Mouse (Mus musculus) monocyte, adult 5-6 weeks (primary cell): ENCODE measurements around the gene Itk. TPM values are rescaled to one million over a fixed set of nuclear protein-coding genes. Genes with fewer than 3 reads are reported as not detected.

ENCODE experiments used
- ATAC-seq: fragments of 153-309, 156-312 bp; replicated peaks from 2 replicates; pipeline ENCODE4 v1.8.0; 2017; ENCODE audit warnings: mild to moderate bottlenecking; ENCODE audit not compliant: low TSS enrichment, insufficient number of reproducible peaks, severe bottlenecking, poor library complexity, low FRiP score
- total RNA-seq: library from RNA; stranded (forward); fragments of 200-1000, 200-491, 200-594 nt; gene quantifications from 3 replicates; pipeline ENCODE4 v1.2.3, GENCODE M21; 2017

Gene Itk
- total RNA-seq, 1 experiment from 2014 or later, result 25.2 TPM

DNA sequence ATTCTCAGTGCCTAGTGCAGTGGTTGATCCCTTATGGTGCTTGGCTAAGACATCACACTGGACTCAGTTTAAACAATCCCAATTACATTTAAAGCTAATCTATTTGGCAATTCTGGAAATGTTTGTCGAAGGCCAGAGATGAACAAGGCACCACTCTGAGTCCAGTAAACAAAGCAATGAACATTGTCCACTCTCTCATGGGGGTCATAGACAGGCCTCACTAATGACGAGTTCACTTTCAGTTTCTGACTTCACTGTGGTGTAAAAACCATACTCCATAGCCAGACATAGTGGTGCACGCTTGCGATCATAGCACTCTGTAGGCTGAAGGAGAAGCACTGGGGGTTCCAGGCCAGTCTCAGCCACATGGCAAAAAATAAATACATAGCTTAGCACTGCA lies 18.9 kb downstream of the Itk start:
- ATAC-seq, result 0 out of 2 replicates have a peak, but pooled peaks have one; percentile 18

DNA sequence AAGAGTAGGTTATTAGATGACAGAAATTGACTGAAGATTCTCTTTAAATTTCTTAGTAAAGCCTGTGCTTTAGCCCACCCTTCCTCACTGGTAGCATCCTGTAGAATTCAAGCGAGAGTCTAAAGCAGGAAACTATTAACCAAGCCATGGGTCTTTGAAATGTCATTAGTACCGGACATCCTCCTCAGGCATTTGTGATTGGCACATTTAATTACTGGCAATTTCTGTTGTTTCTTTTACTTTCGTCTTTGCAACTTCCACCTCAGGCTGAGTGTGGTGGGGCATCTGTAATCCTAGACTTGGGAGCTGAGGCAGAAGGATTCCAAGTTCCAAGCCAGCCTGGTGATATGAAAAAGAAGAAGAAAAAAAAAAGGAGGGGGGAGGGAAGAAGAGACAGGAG lies 23.0 kb downstream of the Itk start:
- ATAC-seq, result peak; percentile 55; the same call in 1 of the 2 replicates

DNA sequence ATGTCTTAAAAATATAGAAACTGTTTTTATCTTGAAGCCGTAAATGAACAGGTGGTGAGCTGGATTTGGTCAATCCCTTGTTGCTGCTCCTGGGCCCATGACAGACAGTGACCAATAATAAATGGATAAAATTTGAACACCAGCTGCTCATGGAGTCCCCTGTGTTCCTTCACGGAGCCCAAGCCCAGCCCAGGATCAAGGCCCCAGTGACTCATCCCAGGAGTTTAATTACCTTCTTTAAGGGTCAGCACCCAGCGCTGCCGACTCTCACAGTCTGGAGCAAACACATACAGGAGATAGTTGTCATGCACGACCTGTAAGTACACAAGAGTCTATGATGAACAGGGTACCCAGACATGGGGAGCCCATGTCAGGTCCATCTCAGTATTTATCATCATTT lies 23.6 kb downstream of the Itk start:
- ATAC-seq, result no peak

DNA sequence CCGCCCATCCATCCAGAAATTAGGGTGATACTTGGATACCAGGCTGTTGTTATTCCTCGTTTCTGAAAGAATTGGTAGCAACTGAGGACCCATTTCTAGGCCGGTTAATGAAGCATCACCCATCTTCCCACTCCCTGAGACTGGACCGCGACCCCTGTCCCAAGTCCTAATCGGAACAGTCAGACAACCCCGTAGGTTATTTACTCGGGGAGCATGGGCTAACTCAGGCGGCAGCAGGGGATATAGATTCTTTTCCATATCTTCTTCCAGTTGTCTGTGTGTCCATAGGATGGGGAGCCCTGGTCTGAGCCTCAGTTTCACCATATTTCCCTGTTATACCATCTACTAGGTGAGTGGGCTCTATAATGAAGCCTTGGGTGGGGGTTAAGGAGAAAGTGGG lies 25.5 kb downstream of the Itk start:
- ATAC-seq, result no peak

DNA sequence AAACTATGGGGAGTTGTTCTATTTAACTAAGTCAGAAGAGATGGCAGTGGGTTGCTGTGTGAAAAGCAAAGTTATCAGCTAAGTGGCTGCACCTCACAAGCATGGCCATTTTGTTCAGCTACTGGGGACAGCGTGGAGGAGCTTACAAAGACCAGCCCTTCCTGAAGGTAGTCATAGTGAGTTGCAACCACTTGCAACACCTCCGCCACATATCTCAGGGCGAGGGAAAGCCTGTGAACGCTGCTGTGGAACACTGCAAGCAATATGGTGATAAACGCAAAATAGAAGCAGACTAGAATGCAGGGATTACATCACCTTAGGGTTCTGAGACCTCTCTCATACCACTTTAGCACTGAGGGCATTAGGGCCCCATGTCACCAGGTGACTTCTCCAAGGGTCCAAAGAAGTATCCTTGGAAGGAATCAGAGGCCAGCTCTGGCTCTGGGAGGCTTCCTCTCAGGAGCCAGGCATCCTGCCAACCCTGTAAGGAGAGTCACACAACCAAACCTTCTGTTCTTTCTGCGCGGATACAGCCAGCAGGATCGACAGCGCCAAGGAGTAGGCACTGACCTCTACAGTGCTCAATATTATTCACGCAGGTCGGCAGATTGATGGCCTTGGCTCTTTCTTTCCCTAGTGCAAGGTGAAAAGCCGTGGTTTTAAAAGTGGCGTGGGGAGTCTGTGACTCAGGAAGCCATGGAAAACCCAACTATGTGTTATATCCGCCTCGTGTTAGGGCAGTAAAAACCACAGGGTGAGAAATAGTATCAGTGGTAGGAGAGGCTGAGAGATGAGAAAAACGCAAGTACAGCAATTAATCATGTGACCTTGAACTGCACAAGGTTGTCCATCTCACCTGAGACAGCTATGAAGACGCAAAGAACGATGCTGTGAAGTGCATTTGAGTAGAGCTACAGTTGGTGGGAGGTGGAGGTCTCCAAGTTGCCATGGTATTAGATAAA lies 27.0 kb downstream of the Itk start:
- ATAC-seq, result no peak; the same call in 1 of the 2 replicates

DNA sequence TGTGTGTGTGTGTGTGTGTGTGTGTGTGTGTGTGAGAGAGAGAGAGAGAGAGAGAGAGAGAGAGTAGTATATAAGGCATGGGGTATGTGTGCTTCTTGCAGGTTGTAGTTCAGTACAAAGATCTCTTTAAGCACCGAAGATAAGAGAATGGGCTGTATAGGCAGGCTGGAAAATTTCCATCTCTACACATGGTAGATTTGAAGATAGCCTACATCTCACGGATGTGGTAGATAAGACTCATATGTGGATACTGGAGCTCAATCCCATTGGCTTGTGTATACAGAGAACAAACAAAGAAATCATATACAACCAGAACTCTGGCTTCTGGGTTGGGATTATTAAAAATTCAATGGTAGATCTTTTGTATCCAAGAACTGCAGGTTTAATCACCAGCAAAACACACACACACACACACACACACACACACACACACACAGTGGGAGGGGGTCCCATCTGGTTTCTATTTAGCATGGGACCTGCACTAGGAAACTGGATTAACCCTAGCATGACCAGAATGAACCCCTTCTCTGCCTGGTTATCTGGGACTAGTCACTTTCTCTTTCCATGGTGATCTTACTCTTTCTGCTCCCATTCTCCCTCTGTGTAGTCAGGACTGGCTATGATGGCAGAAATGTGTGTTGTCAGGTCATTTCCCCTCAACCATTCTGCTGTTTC lies 28.2 kb downstream of the Itk start:
- ATAC-seq, result no peak

DNA sequence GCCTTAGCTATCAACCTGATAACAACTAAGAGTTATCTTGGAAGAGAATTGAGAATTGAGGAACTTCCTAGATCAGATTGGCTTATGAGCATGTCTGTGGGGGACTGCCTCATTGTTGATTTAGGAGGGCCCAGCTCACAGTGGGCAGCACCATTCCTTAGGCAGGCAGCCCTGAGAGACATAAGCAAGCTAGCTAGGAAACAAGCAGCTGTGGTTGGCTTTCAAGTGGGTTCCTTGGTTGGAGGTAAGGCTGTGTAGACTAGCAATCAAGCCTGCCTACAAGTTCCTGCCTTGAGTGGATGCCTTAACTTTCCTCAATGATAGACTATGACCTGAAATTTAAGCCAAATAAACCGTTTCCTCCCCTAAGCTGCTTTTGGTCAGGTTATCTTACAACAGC lies 30.9 kb downstream of the Itk start:
- ATAC-seq, result no peak

DNA sequence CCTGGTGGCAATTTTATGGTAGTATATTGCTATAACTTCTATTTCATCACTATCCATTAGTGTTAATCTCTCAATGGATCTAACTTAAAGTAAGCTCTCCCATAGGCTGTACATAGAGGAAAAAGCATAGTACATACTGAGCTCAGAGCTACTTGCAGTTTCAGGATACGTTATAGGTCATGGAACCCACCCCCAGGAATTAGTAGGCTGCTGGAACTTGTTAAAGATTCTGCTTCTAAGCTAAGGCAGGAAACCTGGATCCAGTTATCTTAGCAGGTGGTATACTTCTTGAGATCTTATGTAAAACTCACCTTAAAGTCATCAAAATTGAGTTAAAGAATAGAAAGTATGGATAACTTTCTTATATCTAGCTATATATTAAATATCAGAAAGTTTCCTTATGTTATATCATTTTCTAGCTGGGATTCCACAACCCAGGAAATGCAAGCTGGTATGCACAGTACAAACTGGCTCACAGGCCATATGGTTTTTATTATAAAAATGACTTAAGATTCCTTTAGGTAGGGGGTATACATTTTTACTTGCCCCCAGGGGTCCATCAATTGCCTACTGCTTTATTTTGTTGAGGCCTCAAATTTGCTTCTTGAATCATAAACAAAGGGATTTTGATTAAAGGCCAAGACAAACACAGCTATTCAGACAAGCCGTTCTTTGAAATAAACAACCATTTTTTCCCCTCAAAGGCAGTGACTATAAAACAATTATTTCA lies 39.5 kb downstream of the Itk start:
- no peak for ATAC-seq

DNA sequence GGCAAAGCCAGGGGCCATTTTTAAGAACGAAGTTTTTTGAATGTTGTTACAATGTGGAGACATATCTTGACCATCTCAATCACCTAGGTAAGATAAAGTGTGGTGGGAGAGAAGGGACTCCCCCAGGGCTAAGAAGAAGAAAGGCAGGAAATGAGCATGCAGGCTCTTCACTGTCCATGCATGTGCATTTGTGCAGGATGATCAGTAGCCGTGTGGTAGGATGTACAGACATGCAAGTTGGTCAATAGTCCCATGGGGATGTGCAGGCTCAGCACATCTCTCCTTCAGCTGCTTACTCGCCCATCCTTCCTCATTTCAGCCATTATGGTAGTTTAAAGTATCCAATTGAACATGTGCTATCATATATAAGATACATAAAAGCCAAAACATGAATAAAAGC lies 40.9 kb downstream of the Itk start:
- no peak for ATAC-seq

DNA sequence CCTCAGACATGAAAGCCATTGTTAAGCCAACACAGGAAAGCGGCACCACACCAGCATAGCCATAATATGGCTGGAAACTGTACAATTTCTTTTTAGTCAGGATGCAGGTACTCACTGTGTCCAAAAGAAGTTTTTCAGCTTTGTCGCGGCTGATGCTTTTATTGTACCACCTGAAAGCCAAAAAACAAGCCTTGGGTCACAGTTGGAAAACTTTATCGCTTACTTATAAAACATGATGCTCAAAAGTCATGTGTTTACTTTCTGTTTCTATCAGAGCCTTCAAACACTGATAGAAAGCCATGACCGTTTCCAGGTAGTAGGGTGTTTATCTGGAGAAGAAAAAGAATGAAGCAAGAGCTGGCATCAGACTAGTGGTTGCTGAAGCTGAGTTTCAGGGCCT lies 41.6 kb downstream of the Itk start:
- ATAC-seq, result no peak

DNA sequence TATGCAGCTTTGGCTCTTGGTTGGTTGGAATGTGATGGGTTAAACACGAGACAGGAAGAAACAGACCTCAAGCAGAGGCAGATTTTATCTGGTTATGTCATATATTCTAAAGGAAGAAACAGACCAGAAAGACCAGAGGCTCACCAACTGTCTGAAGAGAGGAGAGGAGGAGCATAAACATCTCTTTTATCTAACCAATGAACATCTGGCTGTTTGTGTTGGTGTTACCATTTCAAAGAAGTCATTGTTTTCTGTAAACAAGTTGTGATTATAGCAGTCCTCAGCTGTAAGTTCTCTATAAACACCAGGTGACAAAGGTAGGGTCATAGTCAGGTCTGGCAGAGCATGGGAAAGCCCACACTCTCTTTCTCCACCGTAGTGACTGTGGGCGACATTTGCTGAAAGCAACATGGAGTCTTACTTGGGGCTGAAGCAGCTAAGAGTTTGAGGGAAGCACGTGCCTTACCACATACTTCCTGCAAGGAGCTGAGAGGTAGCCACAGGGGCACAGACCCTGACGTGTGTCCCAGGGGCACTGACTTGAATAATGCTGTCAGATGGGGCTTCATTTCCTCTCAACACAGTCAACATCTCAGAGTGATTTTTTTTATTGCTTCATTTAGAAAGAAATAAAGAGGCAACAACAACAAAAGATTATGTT lies 45.3 kb downstream of the Itk start:
- ATAC-seq, result peak; percentile 74

DNA sequence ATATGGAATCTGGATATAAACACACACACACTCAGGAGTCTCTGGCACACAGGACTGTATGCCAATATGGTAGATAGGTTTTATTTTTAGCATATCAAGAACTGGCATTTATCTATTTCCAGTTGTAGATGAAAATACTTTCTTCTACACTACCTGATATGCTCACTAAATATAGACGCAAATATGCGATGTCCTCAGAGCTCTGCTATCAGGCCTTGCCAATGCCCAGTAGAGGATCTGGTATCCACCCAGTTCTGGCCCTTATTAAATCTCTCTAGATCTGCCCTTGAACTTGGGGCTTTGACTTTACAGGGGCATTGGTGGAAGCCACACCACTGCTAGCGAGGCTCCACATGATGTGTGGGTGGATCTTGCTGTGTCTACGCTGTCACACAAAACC lies 47.4 kb downstream of the Itk start:
- ATAC-seq, result no peak

DNA sequence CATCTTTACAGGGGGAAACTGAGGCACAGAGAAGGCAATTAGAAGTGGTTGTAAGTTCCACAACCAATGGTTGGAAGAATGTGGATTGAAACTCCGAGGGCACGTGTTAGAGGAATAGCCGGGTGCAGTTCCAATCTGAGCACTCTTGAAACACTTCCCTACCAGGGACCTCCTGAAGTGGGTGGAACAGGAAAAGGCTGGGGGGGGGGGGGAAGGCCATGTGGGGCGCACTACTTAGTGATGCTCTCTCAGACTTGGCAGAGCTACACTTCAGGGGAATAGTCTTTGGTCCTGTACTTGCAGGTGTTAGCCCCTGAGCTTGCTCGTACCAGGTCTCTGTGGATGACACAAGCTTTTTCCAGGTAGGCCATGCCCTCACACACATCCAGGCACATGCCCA lies 53.3 kb downstream of the Itk start:
- no peak for ATAC-seq

DNA sequence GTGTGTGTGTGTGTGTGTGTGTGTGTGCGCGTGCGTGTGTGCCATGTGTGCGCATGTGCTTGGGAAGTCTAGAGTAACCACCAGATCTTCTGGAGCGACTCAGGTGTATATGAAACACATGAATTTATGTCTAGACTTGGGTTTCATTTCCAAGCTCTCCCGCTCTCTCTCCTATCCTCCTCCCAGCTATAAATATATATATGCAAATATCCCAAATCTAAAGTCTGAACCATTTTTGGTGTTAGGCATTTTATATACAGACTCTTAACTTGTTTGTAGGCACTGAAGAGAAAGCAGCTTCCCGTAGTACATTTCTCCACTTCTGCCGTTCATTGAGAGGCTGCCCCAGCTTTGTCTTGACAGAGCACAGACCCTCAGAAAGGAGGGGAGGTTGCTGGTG lies 57.1 kb downstream of the Itk start:
- ATAC-seq, result no peak

DNA sequence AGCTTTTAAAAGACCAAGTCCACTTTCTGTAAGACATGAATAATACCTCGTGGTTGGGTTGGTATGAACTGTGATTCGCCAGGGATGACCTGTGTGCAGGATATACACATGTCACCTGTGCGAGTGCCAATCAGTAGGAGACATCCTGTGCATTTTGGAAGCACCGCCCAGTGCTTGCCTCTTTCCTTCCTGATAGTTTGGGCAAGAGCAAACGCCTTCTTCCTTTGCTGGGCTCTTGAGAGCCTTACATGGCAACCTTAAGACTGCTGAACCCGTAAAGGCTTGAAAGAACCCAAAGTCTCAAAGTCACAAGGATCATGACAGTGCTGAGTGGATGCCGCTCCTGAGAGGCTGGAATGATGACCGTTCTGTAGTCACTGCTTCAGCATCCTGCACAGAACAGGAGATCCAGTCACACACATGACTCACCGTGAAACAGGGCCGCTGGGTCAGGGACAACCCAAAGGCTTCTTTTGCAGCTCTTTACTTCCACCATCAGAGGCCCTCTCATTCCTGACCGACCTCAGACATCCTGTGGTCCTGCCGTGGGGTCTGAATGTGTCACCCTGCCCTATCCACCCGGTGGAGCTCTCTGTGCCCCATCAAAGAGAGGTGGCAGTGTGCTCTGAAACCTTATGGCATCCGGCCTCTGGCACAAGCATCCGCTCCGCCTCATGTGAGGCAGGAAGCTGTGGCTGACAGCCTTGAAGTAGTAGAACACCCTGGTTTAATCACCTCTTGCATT lies 62.9 kb downstream of the Itk start:
- ATAC-seq, result peak; percentile 80

DNA sequence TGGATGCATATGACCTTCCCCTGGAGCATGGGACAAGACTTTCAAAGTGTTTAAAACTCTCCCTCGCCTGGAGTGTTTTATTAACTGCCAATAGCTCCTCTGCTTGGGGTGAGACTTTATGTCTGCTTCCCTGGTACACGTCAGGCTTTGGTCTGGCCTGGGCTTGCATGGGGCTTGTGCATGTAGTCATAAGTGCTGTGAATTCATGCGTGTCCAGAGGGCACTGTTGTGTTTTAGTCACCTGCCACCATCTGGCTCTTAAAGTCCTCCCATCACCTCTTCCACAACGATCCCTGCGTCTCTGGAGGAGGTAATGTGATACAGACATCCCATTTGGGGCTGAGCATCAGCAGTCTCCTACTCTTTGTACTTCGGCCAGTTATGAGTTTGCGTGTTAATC lies 67.8 kb downstream of the Itk start:
- no peak for ATAC-seq

DNA sequence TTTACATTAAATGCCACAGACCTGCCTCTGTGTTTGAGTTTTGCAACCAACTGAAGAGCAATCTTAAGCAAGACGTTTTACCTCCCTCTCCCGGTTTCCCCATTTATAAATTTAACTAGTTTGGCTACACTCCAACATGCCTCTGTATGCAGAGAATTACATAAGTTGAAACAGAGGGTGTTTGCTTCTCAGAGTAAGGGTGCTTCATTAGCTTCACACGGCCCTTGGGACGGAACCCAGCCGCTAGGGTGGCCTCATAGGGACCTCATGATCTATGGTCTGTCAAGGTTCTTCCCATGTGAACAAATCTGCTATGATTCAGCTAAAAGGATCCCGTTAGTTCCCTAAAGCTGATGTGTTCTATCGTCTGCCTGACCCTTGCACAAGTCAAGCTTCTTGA lies 74.8 kb downstream of the Itk start:
- ATAC-seq, result peak; percentile 68

DNA sequence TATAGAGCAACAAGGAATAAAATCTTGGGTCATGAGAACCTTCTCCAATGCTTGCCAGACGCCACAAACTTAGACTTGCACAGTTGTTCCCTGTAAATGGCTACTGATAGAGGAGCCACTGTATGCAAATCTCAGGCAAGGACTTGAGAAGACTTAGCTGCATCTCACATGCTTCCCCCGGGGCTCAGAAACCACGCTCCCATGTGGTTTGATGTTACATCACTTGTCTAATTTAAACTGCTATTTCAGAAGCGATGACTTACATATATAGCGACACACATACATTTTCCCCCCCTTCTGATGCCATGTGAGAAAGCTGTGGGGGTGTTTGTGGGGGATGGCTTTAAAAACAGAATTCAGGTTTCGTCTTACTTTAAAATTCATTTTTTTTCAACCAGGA lies 75.5 kb downstream of the Itk start:
- ATAC-seq, result peak; percentile 25
